Mouse (Mus musculus) lung, adult 18-20 months (tissue): ENCODE measurements around the gene Ano5.

ENCODE experiments used
- DNase-seq, 2 experiments: peaks; one replicate each; pipeline ENCODE4 v3.0.0; 2022; ENCODE audit warnings: mixed read lengths in 2 of 2

The Ano5 gene

DNA sequence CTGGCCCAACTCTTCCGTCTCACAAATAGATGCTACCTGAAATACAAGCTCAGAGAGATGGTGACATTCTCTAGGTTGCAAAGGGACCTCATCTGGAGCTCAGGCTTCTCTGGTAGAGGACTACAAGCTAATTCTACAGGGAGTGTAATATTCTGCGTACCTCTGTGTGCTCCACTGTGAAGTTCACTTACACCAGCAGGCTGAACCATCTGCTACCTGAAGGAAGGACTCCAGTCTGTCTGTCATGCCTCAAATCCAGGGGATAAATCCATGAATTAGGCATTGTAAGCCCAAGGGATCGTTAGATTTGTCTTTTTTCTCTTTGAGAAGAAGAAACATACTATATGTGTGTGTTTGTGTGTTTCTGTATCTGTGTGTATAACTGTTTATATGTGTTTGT lies 120.3 kb downstream of the Ano5 start:
- DNase-seq: no peak

DNA sequence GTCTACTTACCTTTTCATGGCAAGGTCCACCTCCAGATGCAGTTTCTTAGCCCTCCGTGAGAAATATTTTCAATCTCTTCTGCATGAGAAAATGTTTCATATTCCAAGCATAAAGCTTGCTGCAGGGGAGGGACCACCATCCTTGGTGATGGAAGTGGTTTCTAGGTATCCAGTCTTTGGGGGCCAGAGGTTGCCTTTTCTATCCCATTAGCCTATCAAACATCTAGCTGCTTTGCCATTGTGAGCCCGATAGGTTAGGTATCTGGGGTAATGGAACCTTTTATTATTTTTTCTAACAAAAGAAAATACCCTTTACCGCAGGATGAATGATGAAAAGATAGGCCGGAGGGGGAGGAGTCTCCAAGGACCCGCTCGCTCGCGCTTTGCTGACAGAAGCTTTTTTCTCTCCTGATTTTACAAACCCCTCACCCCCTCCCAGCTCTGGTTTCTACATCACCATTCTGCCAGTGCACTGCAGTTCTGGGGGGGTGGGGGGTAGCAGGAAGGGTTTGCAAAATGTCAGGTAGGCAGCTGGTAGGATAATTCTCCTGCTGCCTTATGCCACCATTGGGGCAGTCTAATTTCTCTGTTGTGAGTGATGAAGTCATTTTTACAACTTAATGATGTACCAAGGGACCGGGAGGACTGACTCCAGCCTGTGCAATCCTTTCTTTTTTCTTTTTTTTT lies 121.9 kb downstream of the Ano5 start:
- no peak for DNase-seq

GRCm38 (mm10) chr7:51633230-51633844 lies 122.5 kb downstream of the Ano5 start:
- DNase-seq: no peak
